Mouse (Mus musculus): Measurements from ENCODE around the gene B230219D22Rik. TPM values are rescaled to one million over a fixed set of nuclear protein-coding genes. Genes with fewer than 3 reads are reported as not detected.

Gene B230219D22Rik
- polyA plus RNA-seq (2012; rRNA removed): 74.9 and 77.3 TPM in 2 replicates

DNA sequence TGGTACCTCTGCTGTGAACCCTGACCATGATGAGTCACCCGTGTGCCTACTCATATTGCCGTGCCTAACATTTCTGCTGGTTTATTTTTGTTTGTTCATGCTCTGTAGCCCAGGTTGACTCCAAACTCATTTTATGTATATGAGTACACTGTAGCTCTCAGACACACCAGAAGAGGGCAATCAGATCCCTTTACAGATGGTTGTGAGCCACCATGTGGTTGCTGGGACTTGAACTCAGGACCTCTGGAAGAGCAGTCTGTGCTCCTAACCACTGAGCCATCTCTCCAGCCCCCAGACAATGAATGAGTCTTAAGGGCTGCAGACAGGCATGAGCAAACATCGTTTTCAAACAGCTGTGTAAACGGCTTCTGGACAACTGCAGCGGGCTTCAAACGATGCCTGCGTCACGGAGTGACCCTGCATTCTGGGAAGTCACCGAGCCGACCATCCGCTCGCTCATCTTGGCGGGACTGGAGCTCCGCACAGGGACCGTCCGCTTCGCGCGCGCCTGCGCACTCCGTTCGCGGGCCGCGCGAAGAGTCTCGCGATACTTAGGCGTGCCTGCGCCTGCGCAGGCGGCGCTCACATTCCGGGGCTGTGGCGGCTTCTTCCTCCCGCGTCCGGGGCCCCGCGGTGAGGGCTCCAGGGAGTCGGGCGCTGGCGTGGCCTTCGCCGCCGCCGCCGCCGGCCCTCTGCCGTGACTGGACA is at the start of gene B230219D22Rik:
B230219D22Rik (plus strand) TSS at position 590 of the 708 bp plus-strand sequence.

DNA sequence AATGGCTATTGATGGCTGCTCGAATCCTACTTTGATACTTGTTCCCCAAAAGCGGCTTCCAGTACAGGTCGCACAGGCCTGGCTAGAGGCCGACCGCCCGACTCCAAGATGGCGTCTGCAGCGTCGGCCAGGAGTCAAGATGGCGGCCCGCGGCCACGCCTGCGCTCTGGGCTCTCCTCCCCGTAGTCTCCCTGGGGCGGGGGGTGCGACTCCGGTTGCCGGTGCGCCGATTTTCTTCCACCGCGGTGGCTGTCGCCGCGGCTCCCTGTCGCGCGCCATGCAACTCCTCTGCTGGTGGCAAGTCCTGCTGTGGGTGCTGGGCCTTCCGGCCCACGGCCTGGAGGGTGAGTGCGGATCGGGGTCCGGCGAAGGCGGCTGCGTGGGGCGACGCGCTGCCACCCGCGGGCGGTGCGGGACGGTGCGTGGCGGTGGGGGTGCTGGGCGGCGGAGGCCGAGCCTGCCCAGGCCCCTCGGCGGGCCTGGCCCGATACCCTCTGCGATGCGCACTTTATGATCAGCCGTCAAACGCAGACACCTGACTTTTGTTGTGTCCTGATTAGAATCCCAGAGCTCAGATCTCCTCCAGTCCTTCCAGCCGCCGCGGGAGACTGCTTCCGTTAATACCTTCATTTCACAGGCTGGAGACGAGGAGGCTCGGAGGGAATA is 21.7 kb downstream of the B230219D22Rik start, which contains the start of gene Txndc15:
Txndc15 (plus strand) TSS at position 150 of the 666 bp plus-strand sequence.

DNA sequence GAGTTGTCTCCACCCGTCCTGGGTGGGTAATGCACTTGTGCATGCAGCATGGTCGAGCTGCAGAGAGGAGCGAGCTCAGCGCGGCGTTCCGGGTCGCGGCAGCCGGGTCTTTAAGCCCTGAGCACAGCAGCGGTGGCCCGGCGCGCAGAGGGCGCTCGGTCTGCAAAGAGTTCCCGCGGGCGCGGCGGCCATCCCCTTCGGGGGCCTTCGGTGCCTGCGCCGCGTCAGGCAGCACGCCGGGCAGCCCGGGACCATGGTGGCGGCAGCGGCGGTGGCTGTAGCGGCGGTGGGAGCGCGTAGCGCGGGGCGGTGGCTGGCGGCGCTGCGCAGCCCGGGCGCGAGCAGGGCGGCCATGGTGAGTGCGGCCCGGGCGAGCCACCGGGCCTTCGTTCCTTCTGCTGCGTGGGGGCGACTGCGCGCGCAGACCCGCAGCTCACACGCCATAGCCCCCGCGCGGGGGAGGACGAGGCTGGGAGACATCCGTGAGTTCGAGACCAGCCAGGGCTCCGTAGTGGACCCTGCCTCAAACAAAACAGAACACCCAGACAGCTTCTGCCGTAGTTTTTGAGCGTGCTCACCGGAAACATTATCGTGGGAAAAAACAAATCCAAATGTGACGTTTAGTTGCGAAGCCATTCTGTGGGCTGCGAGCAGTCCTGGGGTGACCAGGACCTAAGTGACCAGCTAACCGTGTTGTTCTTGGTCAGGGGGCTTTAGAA is 34.4 kb downstream of the B230219D22Rik start, which contains the start of gene Pcbd2:
Pcbd2 (plus strand) TSS at position 249 of the 719 bp plus-strand sequence.

Other genes starting within 250 kb of the B230219D22Rik start
- 84.0 and 87.2 TPM in 2 replicates for gene Grk6, start 248.1 kb upstream of the B230219D22Rik start, polyA plus RNA-seq (2012; rRNA removed)
- gene Prr7, start 228.9 kb upstream of the B230219D22Rik start, polyA plus RNA-seq (2012; rRNA removed): 55.8 and 56.1 TPM in 2 replicates
- gene Dbn1, start 205.0 kb upstream of the B230219D22Rik start, polyA plus RNA-seq (2012; rRNA removed): 719 and 813 TPM in 2 replicates
- gene Pdlim7, start 179.4 kb upstream of the B230219D22Rik start, polyA plus RNA-seq (2012; rRNA removed): 99.9 and 135 TPM in 2 replicates
- 16.3 and 17.4 TPM in 2 replicates for gene Dok3, start 163.8 kb upstream of the B230219D22Rik start, polyA plus RNA-seq (2012; rRNA removed)
- 106 and 112 TPM in 2 replicates for gene Ddx41, start 156.5 kb upstream of the B230219D22Rik start, polyA plus RNA-seq (2012; rRNA removed)
- 165 and 171 TPM in 2 replicates for gene Fam193b, start 122.0 kb upstream of the B230219D22Rik start, polyA plus RNA-seq (2012; rRNA removed)
- 121 and 154 TPM in 2 replicates for gene Tmed9, start 119.4 kb upstream of the B230219D22Rik start, polyA plus RNA-seq (2012; rRNA removed)
- gene B4galt7, start 93.2 kb upstream of the B230219D22Rik start, polyA plus RNA-seq (2012; rRNA removed): 41.2 and 43.8 TPM in 2 replicates
- gene Caml, start 70.1 kb upstream of the B230219D22Rik start, polyA plus RNA-seq (2012; rRNA removed): 87.8 and 97.2 TPM in 2 replicates
- gene Ddx46, start 58.1 kb upstream of the B230219D22Rik start, polyA plus RNA-seq (2012; rRNA removed): 56.7 and 59.6 TPM in 2 replicates
- 64.1 and 65.0 TPM in 2 replicates for gene Txndc15, start 21.5 kb downstream of the B230219D22Rik start, polyA plus RNA-seq (2012; rRNA removed)
- 34.7 and 36.3 TPM in 2 replicates for gene Pcbd2, start 34.2 kb downstream of the B230219D22Rik start, polyA plus RNA-seq (2012; rRNA removed)
- gene Catsper3, start 91.4 kb downstream of the B230219D22Rik start, polyA plus RNA-seq (2012; rRNA removed): 0.07 and 0.09 TPM in 2 replicates
- 0.50 and 5.4 TPM in 2 replicates for gene Pitx1, start 143.1 kb downstream of the B230219D22Rik start, polyA plus RNA-seq (2012; rRNA removed)

Measured in central nervous system, embryonic 14 days (tissue).